Mouse (Mus musculus): Measurements from ENCODE around the gene Traf1.

GRCm38 (mm10) chr2:34909719-34910118 lies 51.9 kb downstream of the Traf1 start:
- TF ChIP-seq GATA1 (IDR thresholded peaks at IDR 0.05; ENCODE audit: borderline replicate concordance, low read length), result no peak
- TF ChIP-seq FLI1 (IDR thresholded peaks at IDR 0.05; ENCODE audit: low read length), result no peak

Data from megakaryocyte, embryonic 14.5 days (primary cell).